Mouse (Mus musculus) MEL-GATA-1-ER (cell line): ENCODE data around the gene Slc29a1.
A peak's percentile ranks its signal among the peaks of the same experiment; 100 is the strongest.
"Not testable (repeated sequence)": the region's sequence is repeated elsewhere in the genome, so short reads cannot be mapped to it uniquely, and the experiment has no call there.

ENCODE experiments used
- DNase-seq: peaks from one replicate; pipeline ENCODE4 v3.0.0-alpha.2; 2012; ENCODE audit warnings: low read depth; ENCODE audit errors: extremely low read depth

Slc29a1 gene

DNA sequence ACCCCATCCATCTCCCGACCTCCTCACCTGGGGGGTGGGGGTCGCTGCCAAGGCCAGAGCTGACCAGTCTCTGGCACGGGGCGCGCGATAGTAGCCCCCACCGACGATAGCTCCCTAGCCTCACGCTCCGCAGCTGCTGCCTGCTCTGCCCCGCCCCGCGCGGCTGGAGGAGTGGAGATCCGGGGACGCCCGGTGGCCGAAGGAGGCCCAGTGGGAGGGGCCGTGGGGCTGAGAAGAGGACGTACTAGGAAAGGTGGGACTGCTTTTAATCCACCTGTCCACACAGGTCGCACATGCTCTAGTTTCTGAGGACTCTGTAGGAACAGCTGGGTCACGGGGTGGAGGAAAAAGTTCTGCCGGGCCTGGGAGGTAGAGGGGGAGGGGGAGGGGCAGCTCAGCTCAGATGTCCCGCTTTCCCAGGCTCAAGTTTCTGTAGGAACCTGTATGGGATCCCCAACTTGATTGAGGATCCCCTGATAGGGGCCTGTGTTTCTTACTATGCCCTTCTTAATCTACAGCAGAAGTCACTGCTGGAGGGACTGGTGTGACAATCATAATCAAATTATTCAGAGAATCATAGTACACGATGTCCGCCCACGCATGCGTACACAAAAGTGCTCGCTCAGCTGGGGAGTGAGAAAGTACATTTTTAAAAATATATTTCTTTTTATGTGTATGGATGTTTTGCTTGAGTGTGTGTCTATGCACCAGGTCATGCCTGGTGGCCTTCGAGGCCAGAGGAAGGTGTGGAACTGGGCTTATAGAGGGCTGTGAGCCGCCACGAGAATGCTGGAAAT lies at the start of gene Slc29a1:
Slc29a1 (minus strand) TSS at position 161 of the 797 bp plus-strand sequence.
- DNase-seq, result no peak

DNA sequence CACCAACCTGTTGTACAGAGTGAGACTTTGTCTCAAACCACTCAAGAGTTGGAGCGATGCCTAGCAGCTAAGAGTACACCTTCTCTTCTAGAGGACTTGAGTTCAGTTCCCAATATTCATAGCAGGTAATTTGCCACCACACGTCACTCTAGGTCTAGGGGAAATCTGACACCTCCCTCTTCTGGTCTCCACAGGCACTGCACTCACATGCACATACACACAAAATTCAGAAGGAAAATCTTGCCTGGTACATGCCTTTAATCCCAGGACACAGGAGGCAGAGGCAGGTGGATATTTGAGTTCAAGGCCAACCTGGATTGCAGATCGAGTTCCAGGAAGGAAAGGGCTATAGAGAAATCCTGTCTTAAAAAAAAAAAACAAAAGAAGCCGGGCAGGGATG lies 44.8 kb upstream of the Slc29a1 start:
- no peak for DNase-seq

GRCm38 (mm10) chr17:45642701-45643100 lies 43.3 kb upstream of the Slc29a1 start:
- no peak for DNase-seq

DNA sequence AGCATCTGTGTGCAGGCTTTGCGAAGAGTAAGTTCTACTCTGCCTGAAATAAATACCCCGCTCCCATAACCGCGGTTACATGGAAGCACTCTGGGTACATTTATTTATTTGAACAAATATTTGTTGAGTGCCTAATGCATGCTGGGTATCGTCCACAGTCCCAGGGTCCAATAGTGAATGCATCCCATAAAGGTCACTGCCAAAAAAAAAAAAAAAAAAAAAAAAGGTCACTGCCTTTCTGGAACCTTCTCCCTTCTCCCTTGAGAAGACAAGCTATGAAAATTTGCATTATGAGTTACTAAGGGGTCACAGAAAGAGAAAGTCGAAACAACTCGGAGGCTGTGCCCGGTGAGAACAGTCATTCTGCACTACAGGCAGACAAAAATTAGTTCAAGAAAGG lies 42.6 kb upstream of the Slc29a1 start:
- no peak for DNase-seq

DNA sequence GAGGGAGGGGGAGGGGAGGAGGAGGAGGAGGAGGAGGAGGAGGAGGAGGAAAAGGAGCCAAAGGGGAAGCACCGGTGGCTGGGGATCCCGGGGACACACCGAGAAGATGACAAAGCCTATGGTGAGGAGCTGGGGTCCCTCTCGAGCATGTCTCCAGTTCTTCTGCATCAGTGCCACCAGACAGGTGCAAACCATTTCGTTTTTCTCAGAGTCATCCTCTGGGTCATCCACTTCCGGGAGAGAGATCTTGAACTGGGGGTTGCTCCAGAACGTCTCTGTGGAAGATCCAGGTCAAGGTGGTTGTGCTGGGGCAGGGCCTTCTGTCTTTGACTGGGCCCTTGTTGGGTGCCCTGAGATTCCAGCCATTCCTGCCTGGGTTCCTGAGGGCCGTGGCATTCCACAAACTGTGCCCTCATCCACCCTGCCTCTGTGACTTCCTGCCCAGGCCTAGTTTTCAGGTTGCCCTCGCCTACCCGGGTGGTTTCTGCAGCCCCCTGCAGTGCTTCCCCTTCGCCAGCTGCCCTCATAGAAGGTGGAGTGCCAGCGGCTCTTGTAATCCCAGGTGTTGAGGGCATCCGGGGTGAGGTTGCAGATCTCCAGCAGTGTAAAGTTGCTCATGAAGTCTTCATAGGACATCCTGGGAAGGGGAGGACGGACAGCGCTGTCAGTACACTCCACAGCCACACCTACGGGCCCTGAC lies 39.3 kb upstream of the Slc29a1 start:
- DNase-seq, result no peak

DNA sequence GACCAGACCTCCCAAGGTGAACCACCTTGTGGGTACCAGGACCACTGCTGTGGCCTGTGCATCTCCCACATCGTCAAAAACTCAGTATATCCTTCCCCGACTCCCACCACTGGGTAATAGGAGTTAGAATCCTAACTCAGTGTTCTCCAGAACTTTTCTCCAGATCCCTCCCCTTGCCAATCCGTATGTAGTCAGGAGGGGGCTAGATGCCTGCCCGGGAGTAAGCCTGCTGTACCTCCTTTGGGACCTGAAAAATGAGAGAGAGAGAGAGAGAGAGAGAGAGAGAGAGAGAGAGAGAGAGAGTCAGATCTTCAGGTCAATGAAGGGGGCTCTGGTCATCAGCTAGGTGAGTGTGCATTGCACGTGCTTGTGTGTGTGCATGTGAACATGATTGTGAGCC lies 34.6 kb upstream of the Slc29a1 start:
- DNase-seq, result no peak

- DNase-seq, result no peak
These were observed 32.5 kb upstream of the Slc29a1 start for GRCm38 (mm10) chr17:45631940-45632339.

- no peak for DNase-seq
These were observed 31.6 kb upstream of the Slc29a1 start for GRCm38 (mm10) chr17:45630992-45631391.

GRCm38 (mm10) chr17:45629861-45630694 lies 30.7 kb upstream of the Slc29a1 start:
- peak; percentile 43 for DNase-seq

- DNase-seq, result no peak
These were observed 29.8 kb upstream of the Slc29a1 start for GRCm38 (mm10) chr17:45628885-45629855.

- DNase-seq, result no peak
These were observed 28.8 kb upstream of the Slc29a1 start for GRCm38 (mm10) chr17:45628160-45628559.

DNA sequence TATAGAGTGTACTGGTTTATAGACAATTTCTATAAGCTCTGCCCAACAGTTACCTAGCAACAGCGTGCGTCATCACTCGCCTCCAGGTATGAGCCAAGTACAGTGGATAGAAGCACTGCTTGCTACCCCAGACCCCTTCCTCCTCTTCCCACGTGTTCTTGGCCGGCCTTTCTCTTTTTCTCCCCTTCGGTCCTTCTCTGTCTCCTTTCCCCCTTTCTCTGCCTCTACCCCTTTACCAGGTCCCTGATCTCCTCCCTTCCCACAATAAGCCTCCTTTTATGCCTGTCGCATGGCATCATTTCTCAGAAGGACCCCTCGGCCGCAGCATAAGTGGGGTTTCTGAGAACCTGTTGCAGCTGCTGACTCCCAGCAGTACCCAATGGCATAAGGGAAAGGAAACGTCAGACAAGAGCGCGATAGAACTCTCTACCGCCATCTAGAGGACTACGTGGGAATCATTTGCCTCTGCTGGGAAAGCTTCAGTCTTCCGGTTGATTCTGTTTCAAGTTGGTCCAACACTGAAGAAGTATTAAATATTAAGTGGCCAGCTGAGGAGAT lies 27.2 kb upstream of the Slc29a1 start:
- peak; percentile 82 for DNase-seq

DNA sequence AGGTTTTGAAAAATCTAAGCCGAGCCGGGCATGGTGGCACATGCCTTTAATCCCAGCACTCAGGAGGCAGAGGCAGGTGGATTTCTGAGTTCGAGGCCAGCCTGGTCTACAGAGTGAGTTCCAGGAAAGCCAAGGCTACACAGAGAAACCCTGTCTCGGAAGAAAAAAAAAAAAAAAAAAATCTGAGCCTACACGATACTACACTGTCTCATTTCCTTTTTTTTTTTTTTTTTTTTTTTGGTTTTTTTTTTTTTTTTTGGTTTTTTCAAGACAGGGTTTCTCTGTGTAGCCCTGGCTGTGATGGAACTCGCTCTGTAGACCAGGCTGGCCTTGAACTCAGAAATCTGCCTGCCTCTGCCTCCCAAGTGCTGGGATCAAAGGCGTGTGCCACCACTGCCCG lies 24.0 kb upstream of the Slc29a1 start:
- not testable (repeated sequence) for DNase-seq

- no peak for DNase-seq
These were observed 20.2 kb upstream of the Slc29a1 start for GRCm38 (mm10) chr17:45619386-45620256.

DNA sequence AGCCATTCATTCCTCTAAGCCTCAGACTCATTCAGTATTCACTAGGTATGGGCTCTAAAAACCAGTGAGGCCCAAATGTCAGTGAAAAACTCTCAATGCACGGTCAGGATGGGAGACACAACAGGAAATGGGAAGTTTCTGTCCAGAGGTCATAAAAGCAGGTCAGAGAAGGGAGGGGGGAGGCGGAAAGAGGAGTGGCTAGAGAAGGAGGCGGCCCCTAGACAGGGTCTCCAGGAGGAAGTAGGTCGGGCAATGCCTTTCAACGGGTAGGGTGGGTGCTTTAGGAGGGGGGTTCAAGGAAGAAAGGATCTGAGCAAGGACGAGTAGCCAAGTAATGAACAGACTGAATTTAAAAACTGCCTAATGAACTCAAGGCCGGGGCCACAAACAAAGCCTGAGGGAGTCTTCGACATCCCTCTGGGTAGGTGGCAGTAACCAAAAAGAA lies 19.6 kb upstream of the Slc29a1 start:
- DNase-seq, result no peak

DNA sequence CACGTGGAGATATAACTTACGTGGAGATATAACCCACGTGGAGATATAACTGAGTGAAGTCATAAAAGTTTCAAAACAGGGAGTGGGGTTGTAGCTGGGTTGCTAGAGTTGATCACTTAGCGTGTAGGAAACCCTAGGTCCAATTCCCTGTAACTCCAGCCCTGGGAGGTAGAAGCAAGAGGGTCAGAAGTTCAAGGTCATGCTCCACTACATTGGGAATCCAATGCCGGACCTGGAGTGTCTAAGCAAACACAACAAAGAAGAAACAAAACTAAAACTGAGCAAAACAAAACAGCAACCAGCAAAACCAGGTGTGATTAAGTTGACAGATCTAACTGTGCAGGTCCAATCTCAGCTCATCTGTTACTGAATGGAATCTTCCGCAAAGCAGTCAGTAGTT lies 18.2 kb upstream of the Slc29a1 start:
- no peak for DNase-seq

GRCm38 (mm10) chr17:45616679-45617078 lies 17.3 kb upstream of the Slc29a1 start:
- DNase-seq, result no peak

DNA sequence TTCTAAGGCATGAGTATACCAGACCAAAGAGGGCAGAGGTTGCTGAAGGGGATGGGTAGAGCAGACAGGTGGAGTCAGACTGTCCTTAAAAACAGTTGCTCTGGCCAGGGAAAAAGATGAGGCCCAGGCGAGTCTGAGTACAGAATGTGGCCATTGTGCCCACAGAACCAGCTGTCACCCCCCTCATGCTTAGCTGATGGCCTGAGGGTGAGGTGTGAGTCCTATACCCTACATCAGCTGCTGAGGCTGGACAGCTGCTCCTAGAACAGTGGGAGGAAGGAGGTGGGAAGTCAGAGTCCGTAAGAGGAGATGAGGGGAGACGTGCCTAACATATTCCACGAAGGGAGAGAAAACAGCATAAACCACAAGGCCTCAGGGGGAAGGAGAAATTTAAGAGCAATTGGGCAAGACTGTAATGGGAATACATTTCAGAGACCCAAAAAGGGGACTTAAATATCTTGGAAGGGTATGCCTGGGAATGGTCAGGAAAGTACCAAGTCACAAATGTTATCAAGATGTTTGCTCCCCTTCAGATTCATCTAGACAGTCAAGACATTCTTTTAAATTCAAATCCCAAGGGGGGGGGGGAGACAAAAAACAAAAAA lies 16.7 kb upstream of the Slc29a1 start:
- no peak for DNase-seq

- no peak for DNase-seq
These were observed 13.5 kb upstream of the Slc29a1 start for GRCm38 (mm10) chr17:45612921-45613320.
